Mouse (Mus musculus) heart, embryonic 16.5 days (tissue): ENCODE measurements around the gene Golm1. TPM values are rescaled to one million over a fixed set of nuclear protein-coding genes. Genes with fewer than 3 reads are reported as not detected.

ENCODE experiments used
- ATAC-seq: fragments of 200-750 bp; cut with Nextera tagmentation; replicated peaks from 2 replicates; pipeline ENCODE4 v1.8.0; 2017; ENCODE audit warnings: moderate number of reproducible peaks; ENCODE audit not compliant: insufficient read depth, low FRiP score; ENCODE audit errors: extremely low read depth
- H3K27ac ChIP-seq: fragments of 300-500 bp; sonication (generic); 2 replicates; pipeline ENCODE4 v1.5.1; 2014; ENCODE audit warnings: mild to moderate bottlenecking, low read length, control low read depth, moderate library complexity
- H3K27me3 ChIP-seq: fragments of 300-500 bp; sonication (generic); 2 replicates; pipeline ENCODE4 v1.6.1; 2014; ENCODE audit warnings: low read length, mixed read lengths; ENCODE audit not compliant: control insufficient read depth, insufficient read depth
- H3K36me3 ChIP-seq: fragments of 300-500 bp; sonication (generic); 2 replicates; pipeline ENCODE4 v1.6.1; 2014; ENCODE audit not compliant: control insufficient read depth, insufficient read depth
- H3K4me1 ChIP-seq: fragments of 300-500 bp; sonication (generic); 2 replicates; pipeline ENCODE4 v1.6.1; 2014; ENCODE audit warnings: low read length, mixed read lengths; ENCODE audit not compliant: control insufficient read depth, insufficient read depth
- H3K4me2 ChIP-seq: fragments of 300-500 bp; sonication (generic); 2 replicates; pipeline ENCODE4 v1.6.1; 2014; ENCODE audit warnings: low read depth, mild to moderate bottlenecking, control low read depth, low read length
- H3K4me3 ChIP-seq: fragments of 300-500 bp; sonication (generic); 2 replicates; pipeline ENCODE4 v1.5.1; 2014; ENCODE audit warnings: mild to moderate bottlenecking, control low read depth, low read length
- H3K9ac ChIP-seq: fragments of 300-500 bp; sonication (generic); 2 replicates; pipeline ENCODE4 v1.6.1; 2014; ENCODE audit warnings: low read length, control low read depth
- H3K9me3 ChIP-seq: fragments of 300-500 bp; sonication (generic); replicated peaks from 2 replicates; pipeline ENCODE4 v1.6.1; 2016; ENCODE audit warnings: low read length; ENCODE audit not compliant: control insufficient read depth
- WGBS: fragments of 180-500 bp; shearing (Covaris S2); extraction: QIAGEN DNeasy Blood & Tissue Kit; methylation state at CpG from one replicate; pipeline ENCODE4 v1.1.7; 2014; 5-methylcytosine and 5-hydroxymethylcytosine counted together
- polyA plus RNA-seq: library from polyadenylated mRNA; unstranded; fragments of >200 nt; fragmentation: Nextera tagmentation; extraction: Ambion mirVana; gene quantifications from 2 replicates; pipeline ENCODE4 v1.2.1, GENCODE M21; 2015

Golm1 gene
- polyA plus RNA-seq, 1 experiment from 2014 or later: 39.2 TPM

GRCm38 (mm10) chr13:59646674-59647244 is 28.9 kb downstream of the Golm1 start:
- 52% methylated on average over 11 of the region's 11 CpGs for WGBS
- Histone ChIP-seq H3K4me1 (peaks cover 20% of the 10 kb centered on the region), H3K9me3 (no peaks in the 10 kb centered on the region), H3K36me3 (0 out of 2 replicates have a peak, but pooled peaks cover 7% of the 10 kb centered on the region), H3K4me2 (no peak overlapping the region), H3K4me3 (no peak overlapping the region), H3K27me3 (no peaks in the 10 kb centered on the region), H3K27ac (no peak overlapping the region), H3K9ac (no peak overlapping the region)
- ATAC-seq: 0 out of 2 replicates have a peak, but pooled peaks have one; percentile 49

- no peak for ATAC-seq
- H3K4me3 ChIP-seq: no peak overlapping the region
- H3K27ac ChIP-seq: no peak overlapping the region
- 77% methylated on average over 3 of the region's 3 CpGs for WGBS
- no peaks in the 10 kb centered on the region for H3K9me3 ChIP-seq
- H3K27me3 ChIP-seq: no peaks in the 10 kb centered on the region
- H3K36me3 ChIP-seq: 0 out of 2 replicates have a peak, but pooled peaks cover 7% of the 10 kb centered on the region
- H3K4me2 ChIP-seq: no peak overlapping the region
- H3K9ac ChIP-seq: no peak overlapping the region
- H3K4me1 ChIP-seq: peaks cover 22% of the 10 kb centered on the region
These were observed 30.1 kb downstream of the Golm1 start for GRCm38 (mm10) chr13:59645491-59645890.

GRCm38 (mm10) chr13:59642818-59643217 is 32.8 kb downstream of the Golm1 start:
- no peaks in the 10 kb centered on the region for H3K27me3 ChIP-seq
- no peak overlapping the region for H3K4me3 ChIP-seq
- ATAC-seq: no peak
- 65% methylated on average over 2 of the region's 2 CpGs for WGBS
- H3K4me2 ChIP-seq: no peak overlapping the region
- H3K27ac ChIP-seq: no peak overlapping the region
- peaks cover 30% of the 10 kb centered on the region for H3K4me1 ChIP-seq
- 0 out of 2 replicates have a peak, but pooled peaks cover 7% of the 10 kb centered on the region for H3K36me3 ChIP-seq
- no peak overlapping the region for H3K9ac ChIP-seq
- no peaks in the 10 kb centered on the region for H3K9me3 ChIP-seq

DNA sequence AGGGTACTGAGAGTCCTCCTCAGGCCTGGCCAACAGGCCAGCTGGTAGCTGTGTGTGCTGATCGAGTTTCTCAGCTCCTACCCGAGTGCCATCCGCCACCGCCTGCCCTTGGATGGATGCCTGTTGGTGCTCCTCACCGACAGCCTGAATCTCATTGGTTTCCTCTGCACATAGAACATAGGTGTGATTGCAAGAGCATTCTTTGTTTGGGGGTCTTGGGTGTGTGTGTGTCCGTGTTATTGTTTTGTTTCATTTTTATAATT is 35.5 kb downstream of the Golm1 start:
- Histone ChIP-seq H3K36me3 (peaks cover 23% of the 10 kb centered on the region), H3K4me2 (no peak overlapping the region), H3K4me1 (peaks cover 10% of the 10 kb centered on the region), H3K27me3 (no peaks in the 10 kb centered on the region), H3K27ac (no peak overlapping the region), H3K9ac (no peak overlapping the region), H3K9me3 (no peaks in the 10 kb centered on the region), H3K4me3 (no peak overlapping the region)
- no peak for ATAC-seq
- 72% methylated on average over 6 of the region's 6 CpGs for WGBS

DNA sequence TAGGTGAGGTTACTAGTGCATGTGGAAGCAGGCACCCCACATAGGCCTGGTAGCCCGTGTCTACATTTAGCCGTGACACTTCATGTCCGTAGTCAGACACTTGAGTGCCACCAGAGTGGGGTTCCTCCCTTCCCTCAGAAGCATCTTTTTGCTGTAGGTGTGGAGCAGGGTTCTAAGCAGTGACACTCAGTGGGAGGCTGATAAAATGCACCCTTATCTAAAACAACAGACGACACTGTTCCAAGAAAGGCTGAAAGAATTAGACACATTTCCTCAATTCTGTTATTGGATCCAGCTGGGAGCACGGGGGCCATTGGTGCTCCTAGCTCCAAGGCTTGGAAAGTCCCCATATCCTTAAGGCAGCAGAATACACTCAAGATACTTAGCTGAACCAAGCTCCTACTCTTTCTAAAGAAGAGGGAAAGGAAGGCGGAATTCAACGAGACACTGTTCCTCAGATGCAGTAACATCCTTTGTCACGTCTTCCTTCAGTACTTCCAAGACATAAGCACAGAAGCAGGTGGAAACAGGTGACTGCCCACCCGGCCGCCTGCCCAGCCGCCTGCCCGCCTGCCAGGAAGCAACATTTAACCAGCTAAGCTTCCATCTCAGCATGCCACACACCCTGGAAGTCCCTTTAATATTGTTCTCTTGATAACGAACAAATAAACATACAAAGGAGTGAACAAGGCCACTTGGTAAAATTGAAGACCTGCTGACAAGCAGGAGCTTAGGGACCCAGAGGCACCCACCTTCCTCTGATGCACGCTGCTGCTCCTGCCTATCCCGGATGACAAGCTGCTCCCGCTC is 36.0 kb downstream of the Golm1 start:
- Histone ChIP-seq H3K4me2 (no peak overlapping the region), H3K4me3 (no peak overlapping the region), H3K27ac (no peak overlapping the region), H3K9me3 (no peaks in the 10 kb centered on the region), H3K27me3 (no peaks in the 10 kb centered on the region), H3K4me1 (peaks cover 10% of the 10 kb centered on the region), H3K9ac (no peak overlapping the region), H3K36me3 (peaks cover 27% of the 10 kb centered on the region)
- WGBS: 60% methylated on average over 16 of the region's 16 CpGs
- no peak for ATAC-seq

DNA sequence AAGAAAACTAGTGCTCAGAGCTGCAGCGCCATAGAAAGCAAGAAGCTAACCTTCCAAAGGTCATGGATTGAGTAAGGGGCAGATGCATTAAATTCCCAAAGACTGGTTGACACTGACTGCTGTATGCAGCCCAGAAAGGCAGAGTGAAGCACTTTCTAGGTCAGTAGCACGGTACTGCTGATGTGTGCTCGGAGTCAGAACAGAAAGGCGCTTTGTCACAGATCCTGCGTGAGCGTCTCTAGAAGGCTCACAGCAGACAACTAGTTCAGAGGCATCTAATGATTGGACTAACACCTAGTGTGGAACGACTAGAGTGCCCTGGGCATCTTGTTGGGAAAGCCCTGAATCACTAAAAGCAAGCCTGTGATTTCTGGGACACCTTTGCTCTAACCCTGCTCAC is 37.8 kb downstream of the Golm1 start:
- Histone ChIP-seq H3K4me2 (no peak overlapping the region), H3K9ac (no peak overlapping the region), H3K4me1 (peaks cover 10% of the 10 kb centered on the region), H3K27me3 (no peaks in the 10 kb centered on the region), H3K27ac (no peak overlapping the region), H3K4me3 (no peak overlapping the region), H3K36me3 (peaks cover 41% of the 10 kb centered on the region), H3K9me3 (no peaks in the 10 kb centered on the region)
- ATAC-seq: no peak
- WGBS: 92% methylated on average over 7 of the region's 7 CpGs

GRCm38 (mm10) chr13:59634637-59635036 is 41.0 kb downstream of the Golm1 start:
- Histone ChIP-seq H3K27me3 (no peaks in the 10 kb centered on the region), H3K4me1 (peaks cover 8% of the 10 kb centered on the region), H3K9ac (no peak overlapping the region), H3K4me3 (no peak overlapping the region), H3K4me2 (no peak overlapping the region), H3K36me3 (peaks cover 61% of the 10 kb centered on the region), H3K9me3 (no peaks in the 10 kb centered on the region), H3K27ac (no peak overlapping the region)
- no peak for ATAC-seq
- WGBS: 83% methylated on average over 5 of the region's 5 CpGs

GRCm38 (mm10) chr13:59626739-59627138 is 48.9 kb downstream of the Golm1 start:
- 79% methylated on average over 7 of the region's 7 CpGs for WGBS
- no peak for ATAC-seq
- Histone ChIP-seq H3K4me1 (peaks cover 18% of the 10 kb centered on the region), H3K9ac (no peak overlapping the region), H3K27me3 (no peaks in the 10 kb centered on the region), H3K4me2 (no peak overlapping the region), H3K4me3 (no peak overlapping the region), H3K9me3 (no peaks in the 10 kb centered on the region), H3K36me3 (peaks cover 53% of the 10 kb centered on the region), H3K27ac (0 out of 2 replicates have a peak overlapping the region, but pooled peaks have one; percentile 21)

- WGBS: 36% methylated on average over 5 of the region's 5 CpGs
- H3K4me1 ChIP-seq: peaks cover 18% of the 10 kb centered on the region
- H3K27me3 ChIP-seq: no peaks in the 10 kb centered on the region
- peak; percentile 95 for ATAC-seq
- H3K9ac ChIP-seq: no peak overlapping the region; the same call in 1 of the 2 replicates
- H3K36me3 ChIP-seq: peaks cover 48% of the 10 kb centered on the region
- H3K4me3 ChIP-seq: no peak overlapping the region
- H3K9me3 ChIP-seq: no peaks in the 10 kb centered on the region
- peak overlapping the region; percentile 90 for H3K27ac ChIP-seq
- peak overlapping the region; percentile 24 for H3K4me2 ChIP-seq
These were observed 50.7 kb downstream of the Golm1 start for GRCm38 (mm10) chr13:59624903-59625302.
